Mouse (Mus musculus) kidney, adult 11 months (tissue): ENCODE measurements around the gene Ctnnd2.

Experiments
- DNase-seq: peaks from one replicate; pipeline ENCODE4 v3.0.0; 2022

The Ctnnd2 gene

DNA sequence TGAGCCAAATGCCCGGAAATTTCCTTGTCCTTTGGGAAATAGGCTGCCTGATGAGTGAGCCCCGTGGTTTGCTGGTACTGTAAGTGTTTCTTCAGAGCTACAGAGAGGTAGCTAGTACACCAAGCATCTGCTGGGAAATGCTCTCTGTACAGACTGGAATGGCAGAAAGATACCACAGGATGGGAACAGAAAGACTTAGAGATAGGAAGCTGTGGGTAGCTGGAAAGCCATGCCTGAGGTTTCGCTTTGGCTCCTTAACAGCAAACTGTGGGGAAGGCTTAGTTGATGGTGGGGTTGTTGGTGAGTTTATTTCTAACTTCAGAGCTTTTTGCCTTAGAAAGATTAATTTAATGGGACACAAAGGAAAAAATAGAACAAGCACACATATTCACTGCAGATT is 485.2 kb downstream of the Ctnnd2 start:
- no peak for DNase-seq

DNA sequence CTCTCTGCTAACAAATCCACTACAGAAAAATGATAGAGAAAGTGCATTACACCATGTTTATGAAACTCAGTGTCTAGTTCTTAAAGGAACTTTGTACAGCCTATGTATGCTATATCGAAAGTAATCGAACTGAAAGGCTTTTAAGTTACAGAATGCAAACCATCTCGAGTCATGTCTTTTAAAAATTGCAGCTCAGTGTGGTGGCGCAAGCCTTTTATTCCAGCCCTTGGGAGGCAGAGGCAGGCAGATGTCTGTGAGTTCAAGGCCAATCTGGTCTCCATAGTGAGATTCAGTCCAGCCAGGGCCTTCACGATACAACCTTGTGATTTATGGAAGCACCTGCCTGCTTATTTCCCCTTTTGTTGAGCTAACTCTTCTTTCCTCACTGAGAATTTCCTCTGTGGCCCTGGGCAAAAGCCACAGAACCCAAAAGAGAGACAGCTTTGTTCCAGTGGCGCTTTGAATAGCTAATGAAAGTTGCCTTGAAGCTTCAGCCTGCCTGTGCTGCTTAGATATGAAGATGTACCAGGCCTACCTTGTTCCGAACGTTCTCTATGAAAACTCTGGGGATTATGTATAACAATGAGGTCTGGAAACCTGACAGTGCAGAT is 488.3 kb downstream of the Ctnnd2 start:
- DNase-seq = no peak

DNA sequence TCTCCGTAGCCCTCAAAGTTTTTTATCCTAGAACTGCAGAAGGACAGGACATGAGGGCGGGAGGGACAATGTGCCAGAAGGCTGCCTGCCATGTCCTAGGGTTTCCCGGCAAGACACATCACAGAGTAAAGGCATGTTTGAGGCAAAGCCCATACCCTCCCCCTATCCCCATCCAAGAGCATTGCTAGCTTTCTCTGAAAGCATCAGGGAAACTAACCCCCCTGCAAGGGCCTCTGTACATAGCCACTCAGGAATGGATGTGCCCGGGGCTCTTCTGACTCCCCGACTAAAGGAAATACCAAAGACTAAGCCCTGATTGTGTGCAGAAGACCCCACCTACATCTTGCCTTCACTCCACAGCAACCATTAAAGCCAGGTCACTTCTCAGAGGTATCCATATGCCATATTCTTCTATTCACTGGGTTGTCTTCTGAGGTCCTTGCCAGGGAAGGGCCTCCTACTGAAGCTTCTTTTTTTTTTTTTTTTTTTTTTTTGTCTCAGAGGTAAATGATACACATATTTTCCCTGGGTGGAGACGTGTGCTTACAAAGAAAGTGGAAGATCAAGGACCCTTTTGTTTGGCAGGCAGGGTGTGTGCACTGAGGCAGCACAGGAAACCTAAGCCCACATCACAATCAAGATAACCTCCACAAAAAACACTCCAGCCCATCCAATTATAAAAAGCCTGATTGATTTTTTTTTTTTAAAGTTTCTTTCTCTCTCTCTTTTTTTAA is 489.5 kb downstream of the Ctnnd2 start:
- DNase-seq = no peak

DNA sequence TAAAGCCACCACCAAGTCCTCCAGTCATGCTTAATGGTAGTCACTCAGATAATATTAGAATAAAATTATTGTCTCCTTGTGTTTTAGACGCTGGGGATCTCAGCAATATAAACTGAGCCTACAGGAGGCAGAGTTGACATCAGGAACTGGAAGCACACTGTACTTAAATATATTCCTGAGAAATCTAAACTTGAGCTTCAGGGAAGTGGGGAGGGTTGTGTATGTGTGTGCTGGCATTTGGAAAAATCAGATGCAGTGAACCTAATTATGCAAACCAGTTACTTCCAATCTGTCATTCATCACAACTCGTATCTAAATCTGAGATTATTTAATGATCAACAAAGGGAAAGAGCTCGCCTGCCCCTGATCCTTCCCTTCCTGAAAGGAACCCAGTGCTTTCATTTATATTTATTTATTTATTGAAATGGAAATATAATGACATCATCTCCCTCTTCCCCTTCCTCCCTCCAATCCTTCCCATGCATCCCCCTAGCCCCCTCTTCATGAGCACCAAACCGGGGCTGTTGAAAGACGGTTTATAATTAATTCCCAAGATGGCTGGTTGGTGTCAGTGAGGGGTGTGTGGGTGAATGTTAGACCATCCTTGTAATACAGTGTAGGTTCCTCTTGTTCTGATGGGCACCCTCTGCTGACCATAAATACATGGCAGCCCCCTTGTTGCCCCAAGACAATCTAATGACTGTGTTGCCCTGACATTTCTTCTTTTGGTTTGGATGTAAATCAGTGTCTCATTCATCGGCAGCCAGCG is 495.6 kb downstream of the Ctnnd2 start:
- no peak for DNase-seq

DNA sequence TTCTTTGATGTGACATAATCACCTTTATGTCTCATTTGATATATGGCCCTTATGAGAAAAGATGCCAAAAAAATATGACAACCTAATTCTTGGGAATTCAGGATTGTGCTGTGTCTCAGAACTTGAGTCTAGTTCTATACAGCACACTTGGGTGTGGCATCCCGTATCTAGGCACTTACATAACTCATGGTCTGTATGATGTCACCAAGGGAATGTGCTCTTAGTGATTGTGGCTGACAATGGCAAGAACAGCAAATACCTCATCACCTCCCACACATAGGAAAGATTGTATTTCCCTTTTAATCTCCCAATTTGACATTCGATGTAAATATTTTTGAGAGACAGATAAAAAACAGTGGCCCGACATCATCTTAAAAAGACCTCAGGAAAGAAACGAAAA is 509.5 kb downstream of the Ctnnd2 start:
- DNase-seq = no peak

DNA sequence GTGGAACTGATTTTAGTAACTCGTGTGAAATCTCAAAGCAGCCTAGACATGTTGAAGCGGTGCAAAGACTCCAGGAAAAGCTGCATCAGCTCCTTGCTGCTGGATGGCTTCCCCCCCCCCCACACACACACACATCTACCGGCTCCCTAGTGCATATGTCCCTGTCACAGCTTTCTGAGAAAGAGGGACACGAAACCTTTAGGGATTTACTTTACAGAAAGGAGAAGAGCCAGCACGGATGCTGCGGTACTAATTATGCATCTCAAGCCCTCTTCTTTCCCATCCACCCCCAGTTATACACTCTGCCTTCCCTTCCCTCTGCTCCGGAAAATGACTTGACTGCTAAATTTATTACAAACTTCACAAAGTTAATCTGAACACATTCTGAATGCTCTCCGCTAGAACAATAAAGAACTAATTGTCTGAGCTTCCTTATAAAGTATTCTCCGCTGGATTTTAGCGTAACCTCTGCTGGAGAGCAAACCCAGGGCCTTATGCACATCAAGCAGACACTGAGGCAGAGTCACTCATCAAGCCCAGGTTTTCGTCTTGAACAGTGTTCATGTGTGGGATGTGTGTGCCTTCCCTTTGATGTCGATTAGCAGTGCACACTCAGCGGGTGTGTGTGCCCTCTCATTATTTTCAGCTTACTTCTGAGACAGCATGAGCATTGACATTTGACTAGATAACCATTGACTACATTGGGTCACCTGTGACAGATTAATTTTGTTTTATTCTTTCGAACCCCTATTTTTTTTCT is 510.1 kb downstream of the Ctnnd2 start:
- DNase-seq = no peak

DNA sequence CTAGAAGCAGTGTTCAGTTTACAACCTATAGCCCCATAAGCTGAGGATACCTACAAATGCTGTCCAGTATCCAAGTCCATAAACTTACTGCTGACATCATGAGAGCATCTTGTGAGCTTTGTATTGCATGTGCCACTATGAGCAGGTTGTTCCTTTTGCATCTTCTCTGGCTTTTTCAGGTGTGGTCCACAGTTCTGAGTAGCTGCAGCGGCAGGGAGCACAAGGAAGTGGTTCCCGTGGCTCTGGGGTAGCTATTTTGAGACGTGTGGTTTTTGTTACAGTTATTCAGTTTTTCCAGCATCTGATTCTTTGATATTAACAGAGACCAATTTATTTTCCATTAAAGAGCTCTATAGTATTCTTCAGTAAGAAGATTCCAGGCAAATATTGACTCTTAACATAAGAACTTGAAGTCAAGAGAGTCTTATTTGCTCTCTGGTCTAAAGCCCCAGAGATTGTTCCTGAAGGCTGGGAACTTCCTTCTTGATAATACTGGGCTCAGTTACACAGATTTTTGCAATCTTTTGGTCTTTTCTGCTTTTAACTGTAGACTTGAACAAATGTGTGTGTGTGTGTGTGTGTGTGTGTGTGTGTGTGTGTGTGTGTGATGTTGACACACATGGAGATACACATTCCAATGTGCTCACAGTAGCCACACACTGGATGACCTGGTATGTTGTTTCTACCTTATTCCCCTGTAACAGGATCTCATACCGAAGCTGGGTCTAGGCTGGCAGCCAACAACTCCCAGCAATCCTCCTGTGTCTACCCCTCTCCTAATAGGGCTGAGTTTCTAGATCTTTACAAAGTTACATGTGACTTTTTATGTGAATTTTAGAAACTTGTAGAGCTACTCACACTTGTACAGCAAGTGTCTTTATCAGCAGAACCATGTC is 514.1 kb downstream of the Ctnnd2 start:
- DNase-seq = no peak

DNA sequence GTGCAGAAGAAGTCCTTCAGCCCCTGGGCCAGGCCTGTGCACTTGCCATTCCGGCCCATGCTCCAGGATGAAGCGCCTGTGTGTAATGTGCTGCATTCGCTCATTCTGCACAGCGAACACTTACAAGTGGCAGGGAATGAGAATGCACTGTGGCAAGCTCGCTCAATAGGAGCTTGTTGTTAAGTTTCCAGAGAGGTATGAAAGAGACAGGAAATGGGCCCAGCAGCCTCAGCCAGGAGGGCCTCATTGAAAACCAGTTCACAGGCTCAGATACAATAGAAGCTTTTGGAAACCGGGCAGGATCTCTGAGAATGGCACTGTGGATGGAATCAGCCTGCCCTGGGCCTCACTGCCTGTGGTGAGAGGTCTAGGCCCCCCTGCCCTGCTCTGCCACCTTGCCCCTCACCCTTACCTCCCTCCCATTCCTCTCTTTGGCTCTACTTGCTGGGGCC is 521.4 kb downstream of the Ctnnd2 start:
- no peak for DNase-seq

DNA sequence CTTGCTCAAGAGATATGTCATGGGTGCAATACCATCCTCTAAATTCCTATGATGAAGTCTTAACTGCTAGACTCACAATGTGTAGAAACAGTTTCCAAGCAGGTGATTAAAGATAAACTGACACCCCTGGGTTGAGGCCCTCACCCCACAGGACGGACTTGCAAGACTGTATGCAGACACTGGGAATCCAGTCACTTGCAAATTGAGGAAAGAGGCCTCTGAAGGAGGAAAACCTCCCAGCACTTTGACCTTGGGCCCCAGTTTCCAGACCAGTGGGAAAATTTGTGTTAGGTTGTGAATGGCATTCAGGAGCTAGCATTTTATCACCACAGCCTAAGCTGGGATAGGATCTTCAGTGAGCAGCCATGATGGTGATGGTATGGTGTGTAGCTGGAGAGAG is 521.9 kb downstream of the Ctnnd2 start:
- DNase-seq = no peak

DNA sequence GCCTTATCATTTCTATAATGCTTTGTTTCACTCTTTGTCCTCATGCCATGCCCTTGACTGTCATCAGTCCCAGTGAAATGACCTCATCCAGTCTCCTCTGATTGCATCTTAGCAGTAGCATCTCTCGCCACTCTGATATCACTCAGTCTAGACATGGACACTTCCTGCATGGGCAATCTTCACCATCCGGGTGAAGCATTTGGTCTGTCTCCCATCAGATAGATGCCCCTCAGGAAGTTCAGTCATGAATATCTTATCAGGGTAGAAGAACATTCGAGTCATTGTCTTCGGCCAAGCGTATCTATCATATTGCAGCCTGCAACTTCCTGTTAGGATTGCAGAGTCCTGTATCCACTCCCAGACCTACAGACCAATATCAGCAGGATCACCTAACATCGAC is 523.5 kb downstream of the Ctnnd2 start:
- DNase-seq = no peak

DNA sequence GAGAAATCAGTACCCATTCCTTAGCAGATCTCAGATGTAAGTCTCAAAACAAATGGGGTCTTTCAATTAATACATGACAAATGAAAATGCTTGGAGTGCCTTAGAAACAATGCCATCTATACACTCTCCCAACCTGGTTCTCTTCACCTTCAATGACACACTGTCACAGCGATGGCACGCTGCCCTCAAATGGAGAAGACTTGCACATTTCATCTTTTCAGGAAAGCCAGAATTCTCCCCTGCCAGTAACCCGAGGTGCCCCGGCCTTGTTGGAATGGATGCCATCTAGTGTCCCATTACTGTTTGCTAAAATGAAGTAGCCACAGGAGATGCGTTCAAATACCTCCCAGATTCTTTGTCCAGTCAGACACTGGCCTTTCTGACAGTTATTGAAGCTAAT is 525.0 kb downstream of the Ctnnd2 start:
- no peak for DNase-seq

DNA sequence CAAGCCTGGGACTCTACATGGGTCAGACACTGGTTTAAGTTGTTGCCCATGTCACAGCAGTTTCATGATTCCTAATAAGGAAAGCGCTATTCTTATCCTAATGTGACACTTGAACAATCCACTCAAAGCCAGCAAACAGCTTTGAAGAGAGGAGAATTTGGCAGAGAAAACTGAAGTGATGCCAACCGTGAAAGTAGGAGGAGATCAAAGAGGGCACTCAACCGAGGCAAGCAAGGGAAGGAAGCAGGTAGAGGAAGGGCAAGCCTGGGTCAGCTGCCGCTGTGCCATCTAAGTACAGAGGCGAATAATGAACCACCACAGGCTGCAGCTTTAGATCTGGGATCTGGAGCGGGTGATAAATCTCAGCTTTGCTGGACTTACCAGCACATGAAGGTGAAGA is 528.4 kb downstream of the Ctnnd2 start:
- DNase-seq = no peak

DNA sequence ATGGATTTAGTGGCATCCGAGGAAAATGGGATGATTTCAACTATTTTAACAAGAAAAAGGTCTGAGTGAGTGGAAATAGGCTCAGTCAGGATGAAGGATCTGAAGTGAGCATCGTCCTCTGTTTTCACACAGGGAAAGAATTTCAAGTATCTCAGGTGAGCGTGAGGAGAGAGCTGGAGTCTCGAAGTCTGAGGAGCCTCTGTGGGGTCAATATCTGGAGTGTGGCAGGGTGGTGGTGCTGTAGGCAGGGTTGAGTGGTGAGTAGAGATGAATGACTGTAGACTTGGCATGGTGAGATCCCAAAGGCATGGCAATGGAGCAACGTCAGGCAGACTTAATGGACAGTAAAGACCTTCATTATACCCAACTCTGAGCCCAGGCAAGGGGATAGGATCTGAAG is 529.2 kb downstream of the Ctnnd2 start:
- DNase-seq = no peak

DNA sequence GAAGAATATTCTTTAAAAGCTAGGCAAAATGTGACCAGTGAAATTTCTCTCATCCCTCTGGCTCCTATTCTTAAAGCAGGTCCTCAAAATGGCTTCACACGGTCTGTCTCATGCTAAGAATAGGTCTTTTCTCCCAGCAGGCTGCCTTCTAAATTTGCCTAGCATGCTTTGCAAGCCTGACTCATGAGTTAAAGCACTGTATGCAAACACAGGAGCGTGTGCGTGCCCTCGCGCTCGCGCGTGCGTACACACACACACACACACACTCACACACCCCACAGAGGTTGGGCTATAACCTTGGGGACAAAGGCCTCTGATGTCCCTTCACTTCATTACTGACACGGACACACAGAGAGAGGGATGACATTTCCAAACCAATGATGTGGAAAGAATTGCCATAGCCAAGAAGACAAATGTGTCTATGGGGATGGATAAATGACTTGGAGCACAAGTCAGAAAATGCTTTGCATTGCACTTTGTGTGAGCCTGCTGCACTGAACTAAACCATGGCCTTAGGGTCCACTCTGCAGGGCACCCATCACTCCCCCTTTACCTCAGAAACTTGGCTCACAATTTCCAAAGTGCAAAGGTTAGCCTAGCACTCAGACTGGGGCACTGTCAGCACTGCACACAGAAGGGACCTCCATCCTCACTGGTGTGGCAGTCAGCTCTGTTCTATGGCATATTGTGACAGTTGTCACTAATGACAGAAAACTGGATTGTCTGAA is 536.8 kb downstream of the Ctnnd2 start:
- peak; percentile 7 for DNase-seq

DNA sequence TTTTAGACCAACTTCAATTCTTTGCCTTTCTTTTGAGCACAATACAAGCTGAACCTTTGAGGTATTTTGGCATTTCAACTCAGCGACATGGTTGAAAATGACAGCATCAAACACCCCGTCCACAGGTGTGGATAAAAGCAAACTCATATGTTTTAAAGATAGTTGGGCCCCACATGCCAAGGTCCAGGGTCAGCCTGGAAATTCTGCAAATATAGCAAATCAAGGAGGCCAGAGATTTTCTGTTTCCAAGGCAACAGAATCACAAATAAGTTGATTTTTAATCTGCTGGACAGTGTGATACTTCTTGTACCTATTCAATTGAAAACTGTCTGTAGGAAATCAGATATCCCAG is 537.3 kb downstream of the Ctnnd2 start:
- DNase-seq = no peak

DNA sequence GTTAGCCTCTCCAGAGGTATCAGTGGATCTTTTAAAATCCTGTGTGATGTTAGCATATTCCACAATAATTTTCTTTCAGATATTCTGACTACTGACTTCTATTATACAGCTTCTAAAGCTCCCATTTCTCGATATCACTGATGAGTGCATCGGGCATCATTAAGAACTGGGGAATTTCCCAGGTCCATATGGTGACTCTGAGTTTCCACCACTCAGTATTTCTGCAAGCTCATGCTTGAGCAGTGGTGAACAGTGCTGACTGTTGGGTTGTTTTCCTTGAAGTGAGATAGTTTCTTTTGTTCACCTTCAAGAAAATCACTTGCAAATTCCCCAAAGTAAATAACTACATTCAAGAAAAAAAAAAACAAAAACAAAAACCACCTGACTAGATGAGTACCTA is 542.4 kb downstream of the Ctnnd2 start:
- DNase-seq = no peak

DNA sequence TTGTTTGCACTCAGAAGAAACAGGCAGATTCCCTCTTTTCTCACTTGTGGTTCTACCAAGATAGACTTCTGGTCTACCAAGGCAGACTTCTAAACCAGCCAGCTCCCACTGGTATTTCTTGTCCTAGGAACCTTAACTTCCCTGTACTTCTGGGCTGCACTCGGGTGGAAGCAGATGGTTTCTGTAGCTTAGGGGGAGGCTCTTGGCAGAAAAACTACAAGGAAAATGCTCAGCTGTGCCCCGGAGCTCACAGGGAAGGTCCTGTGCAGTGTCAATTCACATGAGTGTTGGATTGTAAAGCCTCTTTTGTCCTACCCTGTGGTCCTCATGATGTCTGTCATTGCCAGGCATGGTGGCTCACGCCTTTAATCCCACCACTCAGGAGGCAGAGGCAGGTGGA is 546.4 kb downstream of the Ctnnd2 start:
- DNase-seq = no peak

DNA sequence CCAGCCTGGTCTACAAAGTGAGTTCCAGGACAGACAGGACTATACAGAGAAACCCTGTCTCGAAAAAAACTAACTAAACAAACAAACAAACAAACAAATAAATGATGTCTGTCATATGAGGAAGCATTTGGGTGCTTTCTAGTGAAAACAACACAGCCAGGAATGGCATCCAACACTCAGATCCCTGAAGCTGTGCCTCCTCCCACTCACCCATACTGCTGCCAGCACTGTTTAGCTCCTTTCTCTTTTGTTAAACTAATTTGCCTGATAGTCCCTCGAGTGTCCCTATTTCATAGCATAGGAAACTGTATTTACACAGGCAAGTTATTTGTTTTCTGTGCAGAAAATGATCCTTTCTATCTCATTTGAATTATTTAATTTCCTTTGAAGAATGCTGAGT is 546.8 kb downstream of the Ctnnd2 start:
- DNase-seq = no peak

DNA sequence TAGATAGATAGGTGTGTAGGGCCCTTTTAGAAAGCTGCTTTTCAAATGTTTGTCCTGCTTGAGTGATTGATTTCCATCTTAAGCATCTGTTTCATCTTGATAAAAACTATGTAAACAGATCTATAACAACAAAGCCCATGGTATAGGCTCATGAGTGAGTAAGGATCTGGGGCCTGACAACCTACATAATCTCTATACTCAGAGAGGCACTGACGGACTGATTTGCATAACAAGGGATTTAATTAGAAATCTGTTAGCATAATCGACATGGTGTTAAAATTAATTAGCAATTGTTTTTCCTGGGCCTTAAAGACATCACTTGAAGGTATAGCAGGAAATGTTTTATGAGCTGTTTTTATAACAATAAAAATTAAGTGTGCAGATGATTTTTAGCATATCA is 548.7 kb downstream of the Ctnnd2 start:
- DNase-seq = no peak

DNA sequence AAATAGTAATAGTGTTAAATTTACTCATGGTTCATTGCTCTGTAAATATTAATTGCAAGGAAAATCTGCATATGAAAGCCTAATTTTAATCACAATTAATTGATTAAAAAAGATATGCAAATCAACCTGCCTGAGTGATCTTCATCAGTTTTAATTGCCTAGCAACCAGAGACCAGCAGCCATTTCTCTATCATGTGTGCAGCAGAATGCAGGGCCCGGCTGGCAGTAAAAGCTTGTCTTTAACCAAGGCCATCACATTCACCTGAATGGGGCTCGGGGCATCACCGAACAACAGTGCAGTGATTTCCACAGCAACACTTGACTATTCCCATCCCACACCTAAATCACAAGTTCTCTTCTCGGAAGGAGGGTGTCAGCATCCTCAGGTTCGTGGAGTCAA is 553.7 kb downstream of the Ctnnd2 start:
- no peak for DNase-seq

DNA sequence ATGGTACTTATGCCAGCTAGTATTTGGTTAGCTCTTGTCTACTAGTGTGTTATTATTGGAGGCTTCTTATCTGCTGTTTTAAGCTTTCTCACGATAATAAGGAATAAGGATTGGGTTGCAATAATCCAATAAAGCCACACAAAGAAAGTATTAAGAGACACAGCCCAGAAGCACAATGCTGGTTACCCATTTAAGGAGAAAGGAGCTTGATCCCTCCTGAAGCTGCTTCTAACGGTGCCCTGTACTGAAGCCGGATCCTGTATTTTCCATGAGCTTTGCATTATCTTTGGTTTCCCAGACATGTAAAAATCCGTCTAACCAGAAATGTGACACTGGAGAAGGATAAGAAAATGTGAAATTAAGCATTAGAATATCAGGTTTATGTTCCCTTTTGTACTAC is 565.8 kb downstream of the Ctnnd2 start:
- DNase-seq = no peak

DNA sequence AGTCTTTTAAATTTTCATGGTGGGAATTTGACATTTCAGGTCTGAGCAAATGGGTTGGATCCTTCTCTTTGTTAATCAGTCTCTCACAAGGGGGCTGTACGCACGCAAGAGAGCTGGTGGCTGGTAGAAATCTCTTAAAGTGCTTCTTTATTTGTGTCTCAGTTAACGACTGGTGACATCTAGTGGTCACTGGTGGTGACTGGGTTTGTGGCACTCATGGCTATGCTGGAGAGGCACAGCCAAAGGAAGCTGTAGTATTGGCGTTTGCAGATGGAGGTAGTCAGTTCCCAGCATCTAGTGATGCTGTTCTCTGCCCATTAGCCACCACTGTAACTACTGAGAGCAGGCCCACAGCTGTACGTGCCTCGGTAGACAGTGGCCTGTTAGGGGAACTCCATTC is 568.3 kb downstream of the Ctnnd2 start:
- DNase-seq = peak; percentile 13
